Mouse (Mus musculus) limb, embryonic 14.5 days (tissue): ENCODE measurements around the gene Abca3. TPM values are rescaled to one million over a fixed set of nuclear protein-coding genes. Genes with fewer than 3 reads are reported as not detected.
"Not testable (repeated sequence)": the region's sequence is repeated elsewhere in the genome, so short reads cannot be mapped to it uniquely, and the experiment has no call there.

ENCODE experiments used
- ATAC-seq: fragments of 200-750 bp; cut with Nextera tagmentation; 2 replicates; pipeline ENCODE4 v1.8.0; 2017; ENCODE audit warnings: low read depth, moderate number of reproducible peaks, moderate TSS enrichment; ENCODE audit not compliant: low FRiP score
- DNase-seq: peaks from one replicate; pipeline ENCODE4 v3.0.0-alpha.2; 2015; ENCODE audit warnings: low spot score
- H3K27ac ChIP-seq: fragments of 300-500 bp; sonication (generic); replicated peaks from 2 replicates; pipeline ENCODE4 v1.5.1; 2014; ENCODE audit warnings: low read depth, mild to moderate bottlenecking, low read length, moderate library complexity, mixed read lengths
- H3K27me3 ChIP-seq: fragments of 300-500 bp; sonication (generic); 2 replicates; pipeline ENCODE4 v1.6.1; 2014; ENCODE audit warnings: low read length, mixed read lengths; ENCODE audit not compliant: control insufficient read depth, insufficient read depth
- H3K36me3 ChIP-seq: fragments of 300-500 bp; sonication (generic); 2 replicates; pipeline ENCODE4 v1.6.1; 2014; ENCODE audit warnings: mild to moderate bottlenecking, low read length, moderate library complexity, mixed read lengths; ENCODE audit not compliant: control insufficient read depth, insufficient read depth
- H3K4me1 ChIP-seq: fragments of 300-500 bp; sonication (generic); 2 replicates; pipeline ENCODE4 v1.6.1; 2014; ENCODE audit warnings: antibody characterized with exemption, low read length, mixed read lengths; ENCODE audit not compliant: control insufficient read depth, insufficient read depth
- H3K4me2 ChIP-seq: fragments of 300-500 bp; sonication (generic); replicated peaks from 2 replicates; pipeline ENCODE4 v1.6.1; 2014; ENCODE audit warnings: low read depth, mild to moderate bottlenecking, low read length, moderate library complexity; ENCODE audit not compliant: severe bottlenecking
- H3K4me3 ChIP-seq: fragments of 300-500 bp; sonication (generic); replicated peaks from 2 replicates; pipeline ENCODE4 v1.5.1; 2014; ENCODE audit warnings: low read length
- H3K9ac ChIP-seq: fragments of 300-500 bp; sonication (generic); 2 replicates; pipeline ENCODE4 v1.6.1; 2014; ENCODE audit warnings: mild to moderate bottlenecking, low read depth, low read length, moderate library complexity; ENCODE audit not compliant: severe bottlenecking
- H3K9me3 ChIP-seq: fragments of 300-500 bp; sonication (generic); 2 replicates; pipeline ENCODE4 v1.6.1; 2016; ENCODE audit warnings: low read length; ENCODE audit not compliant: control insufficient read depth
- POLR2A ChIP-seq: fragments of 200-500 bp; IDR thresholded peaks from 2 replicates; pipeline ENCODE4 v1.8.0; 2012; ENCODE audit warnings: inconsistent platforms, mild to moderate bottlenecking, moderate library complexity, borderline replicate concordance; ENCODE audit not compliant: insufficient read depth, insufficient read length; ENCODE audit errors: extremely low read depth
- WGBS: fragments of 180-500 bp; shearing (Covaris S2); extraction: QIAGEN DNeasy Blood & Tissue Kit; methylation state at CpG from one replicate; pipeline ENCODE4 v1.1.7; 2014; 5-methylcytosine and 5-hydroxymethylcytosine counted together
- microRNA-seq: library from miRNA; unstranded; fragments of <30 nt; microRNA quantifications from one replicate; pipeline ENCODE4, GENCODE M21; 2016
- polyA plus RNA-seq, 2 experiments: library from polyadenylated mRNA; depleted of rRNA in 1 of 2; stranded (reverse) in 1 of 2; unstranded in 1 of 2; fragments of >200 nt; fragmentation: Nextera tagmentation in 1 of 2; extraction: Ambion mirVana in 1 of 2; gene quantifications; 2 replicates each; pipeline versions ENCODE4 v1.2.1 to v1.2.3; 2012 to 2014

Abca3 gene
- polyA plus RNA-seq, 2 experiments, result 9.0 to 12.4 TPM

DNA sequence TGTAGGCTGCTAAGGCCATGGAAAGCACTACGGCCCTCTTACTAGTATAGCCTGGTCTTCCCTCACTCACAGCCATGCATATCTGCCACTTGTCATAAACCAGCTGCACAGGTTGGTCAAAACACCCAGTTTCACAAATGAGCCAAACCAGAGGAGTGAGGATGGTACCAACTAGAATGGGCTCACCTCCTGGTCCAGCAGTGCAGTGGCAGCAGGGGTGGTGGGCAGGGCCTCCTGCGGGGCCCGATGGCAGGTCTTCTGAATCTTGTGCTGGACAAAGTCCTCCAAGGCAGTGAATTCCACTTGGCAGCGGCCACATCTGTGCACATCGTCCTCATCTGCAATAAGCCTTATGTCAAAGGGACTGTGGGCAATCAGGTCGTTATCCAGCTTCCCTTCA is 99.5 kb downstream of the Abca3 start:
- Histone ChIP-seq H3K36me3 (peaks cover 54% of the 10 kb centered on the region), H3K9me3 (no peaks in the 10 kb centered on the region), H3K4me3 (no peak overlapping the region), H3K9ac (no peak overlapping the region), H3K4me1 (peaks cover 12% of the 10 kb centered on the region), H3K27me3 (no peaks in the 10 kb centered on the region), H3K4me2 (no peak overlapping the region), H3K27ac (no peak overlapping the region)
- ATAC-seq (no peak), DNase-seq (no peak)
- no peak for TF ChIP-seq POLR2A
- 90% methylated on average over 6 of the region's 6 CpGs for WGBS

DNA sequence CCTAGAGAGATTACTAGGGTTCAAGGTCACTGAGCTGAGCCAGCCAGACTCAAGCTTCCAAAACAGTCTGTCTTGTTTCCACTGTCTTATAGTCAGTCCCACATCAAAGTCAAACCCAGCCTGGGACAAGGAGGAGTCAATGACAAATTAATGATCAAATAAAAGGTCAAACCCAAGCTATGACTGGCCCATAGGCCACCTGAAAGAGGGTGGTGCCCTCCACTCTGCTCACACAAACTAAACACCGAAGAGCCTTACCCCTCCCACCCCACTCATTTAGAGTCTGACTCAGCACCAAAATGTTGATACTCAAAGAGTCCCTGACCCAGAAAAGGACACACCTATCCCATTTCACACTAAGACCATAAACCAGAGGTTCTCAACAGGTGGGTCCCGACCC is 101.6 kb downstream of the Abca3 start:
- Histone ChIP-seq H3K9me3 (no peaks in the 10 kb centered on the region), H3K4me3 (no peak overlapping the region), H3K4me1 (peaks cover 12% of the 10 kb centered on the region), H3K36me3 (peaks cover 32% of the 10 kb centered on the region), H3K4me2 (no peak overlapping the region), H3K27me3 (no peaks in the 10 kb centered on the region), H3K27ac (no peak overlapping the region), H3K9ac (no peak overlapping the region)
- WGBS, result 73% methylated on average over 2 of the region's 2 CpGs
- DNase-seq, result no peak
- no peak for TF ChIP-seq POLR2A
- no peak for ATAC-seq

DNA sequence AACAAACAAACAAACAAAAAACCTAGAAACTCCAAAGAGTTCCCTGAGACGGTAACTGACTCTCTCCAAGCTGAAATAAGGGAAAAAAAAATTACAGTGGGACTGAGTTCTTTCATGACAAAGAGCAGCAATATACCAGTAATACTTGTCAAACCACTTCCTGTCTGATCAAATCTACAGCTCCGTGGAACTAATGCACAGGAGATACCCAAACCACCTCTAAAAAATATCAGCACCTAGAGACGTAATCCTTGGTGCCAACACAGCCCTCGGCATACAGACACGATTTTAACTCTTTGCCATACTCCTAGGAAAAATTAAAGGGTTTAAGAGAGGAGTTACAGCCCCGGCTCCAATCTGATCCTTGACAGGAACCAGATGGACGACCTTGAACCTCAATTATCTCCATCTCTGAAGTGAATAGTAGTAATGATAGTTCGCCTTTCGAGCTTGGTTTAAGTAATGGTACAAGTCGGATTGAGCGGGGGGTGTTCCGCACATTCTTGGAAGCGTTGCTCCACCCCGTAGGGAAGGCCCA is 102.5 kb downstream of the Abca3 start:
- ATAC-seq, result no peak
- Histone ChIP-seq H3K27me3 (no peaks in the 10 kb centered on the region), H3K4me3 (peak overlapping the region; percentile 87), H3K9ac (peak overlapping the region; percentile 89), H3K36me3 (peaks cover 23% of the 10 kb centered on the region), H3K27ac (peak overlapping the region; percentile 95), H3K9me3 (no peaks in the 10 kb centered on the region), H3K4me2 (peak overlapping the region; percentile 68), H3K4me1 (peaks cover 12% of the 10 kb centered on the region)
- 4% methylated on average over 14 of the region's 14 CpGs for WGBS
- peak; percentile 24 for DNase-seq
- TF ChIP-seq POLR2A, result no peak

DNA sequence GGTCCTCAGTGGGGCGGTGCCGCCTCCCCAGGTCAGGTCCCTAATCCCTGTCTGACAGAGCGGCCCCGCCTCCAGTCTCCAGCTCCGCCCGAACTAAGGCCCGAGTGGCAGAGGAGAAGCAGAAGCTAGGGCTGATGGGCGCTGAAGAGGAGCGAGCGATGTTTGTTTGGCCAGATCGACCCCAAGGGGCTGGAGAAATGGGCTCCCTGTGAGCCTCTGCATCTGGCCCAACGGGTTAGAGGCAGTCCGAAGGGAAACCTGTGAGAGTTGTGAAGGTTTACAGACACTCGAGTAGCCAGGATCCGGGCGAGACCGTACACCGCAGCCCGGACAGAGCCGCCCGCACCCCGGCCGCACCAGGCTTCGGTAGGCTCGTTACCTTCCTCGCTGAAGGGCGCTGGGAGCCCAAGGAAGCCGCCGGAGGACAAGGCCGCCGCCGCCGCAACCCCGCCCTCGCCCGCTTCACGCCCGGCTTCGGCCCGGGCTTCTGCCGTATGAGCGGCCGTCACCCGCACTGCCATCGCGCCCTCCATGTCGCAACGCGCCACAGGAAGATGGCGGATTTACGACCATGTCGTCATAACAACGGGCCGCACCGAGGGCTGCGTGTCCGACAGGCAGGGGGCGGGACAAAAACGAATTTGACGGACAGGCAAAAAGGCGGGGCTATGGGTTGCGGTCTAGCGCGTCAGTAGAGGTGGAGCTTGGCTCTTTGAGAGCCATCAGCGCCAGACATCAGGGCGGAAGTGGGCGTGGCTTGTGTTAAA is 103.2 kb downstream of the Abca3 start:
- Histone ChIP-seq H3K27me3 (no peaks in the 10 kb centered on the region), H3K9ac (peak overlapping the region; percentile 89), H3K4me3 (peak overlapping the region; percentile 87), H3K4me1 (peaks cover 12% of the 10 kb centered on the region), H3K9me3 (no peaks in the 10 kb centered on the region), H3K4me2 (peak overlapping the region; percentile 68), H3K27ac (peak overlapping the region; percentile 95), H3K36me3 (peaks cover 16% of the 10 kb centered on the region)
- under 1% methylated on average over 58 of the region's 67 CpGs for WGBS
- DNase-seq, result peak; percentile 99
- ATAC-seq, result peak; percentile 95
- TF ChIP-seq POLR2A, result peak; percentile 65; the same call in 1 of the 2 replicates

DNA sequence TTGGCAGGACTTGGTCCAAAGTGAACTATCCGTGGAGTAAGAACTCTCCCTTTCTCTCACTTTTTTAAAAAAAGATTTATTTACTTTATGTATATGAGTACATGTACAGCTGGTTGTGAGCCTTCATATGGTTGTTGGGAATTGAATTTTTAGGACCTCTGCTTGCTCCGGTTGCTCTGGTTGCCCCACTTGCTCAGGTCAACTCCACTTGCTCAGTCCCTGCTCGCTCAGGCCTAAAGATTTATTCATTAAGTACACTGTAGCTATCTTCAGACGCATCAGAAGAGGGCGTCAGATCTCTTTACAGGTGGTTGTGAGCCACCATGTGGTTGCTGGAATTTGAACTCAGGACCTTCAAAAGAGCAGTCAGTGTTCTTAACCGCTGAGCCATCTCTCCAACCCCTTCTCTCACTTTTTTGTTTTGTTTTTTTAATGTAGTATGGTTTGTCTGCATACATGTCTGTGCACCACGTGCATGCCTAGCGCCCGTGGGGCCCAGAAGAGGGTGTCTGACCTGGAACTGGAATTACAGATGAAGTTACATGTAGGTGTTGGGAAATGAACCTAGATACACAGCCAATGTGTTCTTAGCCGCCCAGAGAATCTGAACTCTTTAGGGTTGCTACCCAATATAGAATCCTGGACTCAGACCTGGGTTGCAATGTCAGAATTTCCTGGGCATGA is 103.9 kb downstream of the Abca3 start:
- not testable (repeated sequence) for DNase-seq, H3K27ac ChIP-seq, H3K36me3 ChIP-seq, H3K27me3 ChIP-seq, H3K9me3 ChIP-seq, H3K9ac ChIP-seq
- peaks cover 12% of the 10 kb centered on the region for H3K4me1 ChIP-seq
- H3K4me2 ChIP-seq, result peak overlapping the region; percentile 31
- peak; percentile 9; the same call in 1 of the 2 replicates for ATAC-seq
- 52% methylated on average over 10 of the region's 10 CpGs for WGBS
- H3K4me3 ChIP-seq, result peak overlapping the region; percentile 87

Small RNA genes within 50 kb of the gene (microRNA-seq; reads per million reads assigned to microRNA genes)
- not detected for gene Gm24427

Other genes with a start within 250 kb of the Abca3 start
- gene Pdpk1, start 201.0 kb upstream of the Abca3 start, polyA plus RNA-seq (2012; rRNA removed), result 18.7 and 21.6 TPM in 2 replicates
- gene Pdpk1, start 201.0 kb upstream of the Abca3 start, polyA plus RNA-seq (2014; fragmentation: Nextera tagmentation; extraction: Ambion mirVana), result 36.7 and 39.9 TPM in 2 replicates
- 31.2 and 39.6 TPM in 2 replicates for gene Amdhd2, start 188.2 kb upstream of the Abca3 start, polyA plus RNA-seq (2012; rRNA removed)
- 27.4 and 32.6 TPM in 2 replicates for gene Amdhd2, start 188.2 kb upstream of the Abca3 start, polyA plus RNA-seq (2014; fragmentation: Nextera tagmentation; extraction: Ambion mirVana)
- gene Atp6v0c, start 182.2 kb upstream of the Abca3 start, polyA plus RNA-seq (2012; rRNA removed), result 487 and 720 TPM in 2 replicates
- gene Atp6v0c, start 182.2 kb upstream of the Abca3 start, polyA plus RNA-seq (2014; fragmentation: Nextera tagmentation; extraction: Ambion mirVana), result 511 and 522 TPM in 2 replicates
- gene Tbc1d24, start 146.4 kb upstream of the Abca3 start, polyA plus RNA-seq (2012; rRNA removed), result 31.9 and 52.5 TPM in 2 replicates
- 6.3 and 8.0 TPM in 2 replicates for gene Tbc1d24, start 146.4 kb upstream of the Abca3 start, polyA plus RNA-seq (2014; fragmentation: Nextera tagmentation; extraction: Ambion mirVana)
- gene Ntn3, start 142.4 kb upstream of the Abca3 start, polyA plus RNA-seq (2012; rRNA removed), result 32.6 and 42.5 TPM in 2 replicates
- 14.5 and 19.8 TPM in 2 replicates for gene Ntn3, start 142.4 kb upstream of the Abca3 start, polyA plus RNA-seq (2014; fragmentation: Nextera tagmentation; extraction: Ambion mirVana)
- gene Tedc2, start 131.1 kb upstream of the Abca3 start, polyA plus RNA-seq (2012; rRNA removed), result 35.4 and 39.2 TPM in 2 replicates
- 10.2 and 12.2 TPM in 2 replicates for gene Tedc2, start 131.1 kb upstream of the Abca3 start, polyA plus RNA-seq (2014; fragmentation: Nextera tagmentation; extraction: Ambion mirVana)
- gene Ccnf, start 100.5 kb upstream of the Abca3 start, polyA plus RNA-seq (2012; rRNA removed), result 35.4 and 36.6 TPM in 2 replicates
- gene Ccnf, start 100.5 kb upstream of the Abca3 start, polyA plus RNA-seq (2014; fragmentation: Nextera tagmentation; extraction: Ambion mirVana), result 41.8 and 49.9 TPM in 2 replicates
- gene Abca17, start 882 bp upstream of the Abca3 start, polyA plus RNA-seq (2012; rRNA removed), result 0.05 and 0.12 TPM in 2 replicates
- 0.14 TPM in 1 of 2 replicates, not detected in the other for gene Abca17, start 882 bp upstream of the Abca3 start, polyA plus RNA-seq (2014; fragmentation: Nextera tagmentation; extraction: Ambion mirVana)
- 333 and 363 TPM in 2 replicates for gene Rnps1, start 62.6 kb downstream of the Abca3 start, polyA plus RNA-seq (2012; rRNA removed)
- gene Rnps1, start 62.6 kb downstream of the Abca3 start, polyA plus RNA-seq (2014; fragmentation: Nextera tagmentation; extraction: Ambion mirVana), result 236 and 254 TPM in 2 replicates
- 48.5 and 51.0 TPM in 2 replicates for gene Eci1, start 74.7 kb downstream of the Abca3 start, polyA plus RNA-seq (2012; rRNA removed)
- gene Eci1, start 74.7 kb downstream of the Abca3 start, polyA plus RNA-seq (2014; fragmentation: Nextera tagmentation; extraction: Ambion mirVana), result 51.7 and 64.3 TPM in 2 replicates
- 18.0 and 20.7 TPM in 2 replicates for gene Dnase1l2, start 91.2 kb downstream of the Abca3 start, polyA plus RNA-seq (2012; rRNA removed)
- 3.3 and 3.5 TPM in 2 replicates for gene Dnase1l2, start 91.2 kb downstream of the Abca3 start, polyA plus RNA-seq (2014; fragmentation: Nextera tagmentation; extraction: Ambion mirVana)
- 80.6 and 95.0 TPM in 2 replicates for gene E4f1, start 118.4 kb downstream of the Abca3 start, polyA plus RNA-seq (2012; rRNA removed)
- gene E4f1, start 118.4 kb downstream of the Abca3 start, polyA plus RNA-seq (2014; fragmentation: Nextera tagmentation; extraction: Ambion mirVana), result 16.6 and 19.3 TPM in 2 replicates
- gene Pgp, start 118.4 kb downstream of the Abca3 start, polyA plus RNA-seq (2012; rRNA removed), result 37.6 and 49.6 TPM in 2 replicates
- gene Pgp, start 118.4 kb downstream of the Abca3 start, polyA plus RNA-seq (2014; fragmentation: Nextera tagmentation; extraction: Ambion mirVana), result 52.9 TPM in 2 replicates
- gene Bricd5, start 121.9 kb downstream of the Abca3 start, polyA plus RNA-seq (2012; rRNA removed), result 0.86 and 0.89 TPM in 2 replicates
- not detected in 2 replicates for gene Bricd5, start 121.9 kb downstream of the Abca3 start, polyA plus RNA-seq (2014; fragmentation: Nextera tagmentation; extraction: Ambion mirVana)
- gene Mlst8, start 127.1 kb downstream of the Abca3 start, polyA plus RNA-seq (2012; rRNA removed), result 46.3 and 54.9 TPM in 2 replicates
- gene Mlst8, start 127.1 kb downstream of the Abca3 start, polyA plus RNA-seq (2014; fragmentation: Nextera tagmentation; extraction: Ambion mirVana), result 27.8 and 29.3 TPM in 2 replicates
- gene Caskin1, start 136.7 kb downstream of the Abca3 start, polyA plus RNA-seq (2012; rRNA removed), result 18.1 and 23.1 TPM in 2 replicates
- gene Caskin1, start 136.7 kb downstream of the Abca3 start, polyA plus RNA-seq (2014; fragmentation: Nextera tagmentation; extraction: Ambion mirVana), result 3.1 and 4.3 TPM in 2 replicates
- 308 and 376 TPM in 2 replicates for gene Traf7, start 176.0 kb downstream of the Abca3 start, polyA plus RNA-seq (2012; rRNA removed)
- 81.3 and 91.0 TPM in 2 replicates for gene Traf7, start 176.0 kb downstream of the Abca3 start, polyA plus RNA-seq (2014; fragmentation: Nextera tagmentation; extraction: Ambion mirVana)
- 2.0 and 3.0 TPM in 2 replicates for gene Rab26, start 182.3 kb downstream of the Abca3 start, polyA plus RNA-seq (2012; rRNA removed)
- gene Rab26, start 182.3 kb downstream of the Abca3 start, polyA plus RNA-seq (2014; fragmentation: Nextera tagmentation; extraction: Ambion mirVana), result 4.1 and 6.1 TPM in 2 replicates
- 73.6 and 106 TPM in 2 replicates for gene Pkd1, start 197.9 kb downstream of the Abca3 start, polyA plus RNA-seq (2012; rRNA removed)
- 49.1 and 50.5 TPM in 2 replicates for gene Pkd1, start 197.9 kb downstream of the Abca3 start, polyA plus RNA-seq (2014; fragmentation: Nextera tagmentation; extraction: Ambion mirVana)